Mouse (Mus musculus): ENCODE data around the gene Prdm5.

The Prdm5 gene

DNA sequence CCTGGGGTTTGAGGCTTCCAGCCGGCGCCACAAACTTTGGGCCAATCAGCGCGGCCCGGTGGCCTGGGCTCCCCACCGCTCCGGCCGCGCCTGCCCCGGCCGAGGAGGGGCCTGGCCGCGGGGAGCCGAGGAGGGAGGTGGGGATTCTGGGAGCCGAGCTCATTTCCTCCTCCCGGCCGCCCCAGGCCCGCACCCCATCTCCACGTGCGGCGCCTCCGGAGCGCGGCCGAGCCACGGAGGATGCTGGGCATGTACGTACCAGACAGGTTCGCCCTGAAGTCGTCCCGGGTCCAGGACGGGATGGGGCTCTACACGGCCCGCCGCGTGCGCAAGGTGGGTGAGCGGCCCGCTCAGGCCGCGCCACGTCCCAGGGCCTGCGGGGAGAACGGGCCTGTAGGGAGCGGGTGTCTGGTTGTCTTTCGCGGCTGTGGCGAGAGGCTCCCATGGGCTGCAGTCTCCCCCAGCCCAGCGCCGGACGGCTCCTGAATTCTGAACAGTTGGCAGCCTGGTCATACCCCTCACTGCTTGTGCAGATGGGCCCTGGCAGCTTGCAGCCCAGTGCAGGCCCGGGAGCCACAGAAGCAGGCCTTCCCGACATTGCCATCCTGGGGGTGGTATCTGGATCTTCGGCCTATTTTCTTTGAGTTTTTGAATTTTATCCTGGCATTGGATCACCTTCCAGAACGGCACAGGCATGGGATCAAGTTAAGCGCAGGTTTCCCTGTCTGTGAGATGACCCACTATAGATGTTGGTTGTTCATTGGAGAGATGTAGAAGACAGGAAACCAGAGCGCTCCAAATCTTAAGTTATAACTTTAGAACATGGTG is at the start of gene Prdm5:
Gene Prdm5 (plus strand): TSS at position 128 of the 828 bp plus-strand sequence.
- DNase-seq (ENCODE audit: low spot score) = no peak

DNA sequence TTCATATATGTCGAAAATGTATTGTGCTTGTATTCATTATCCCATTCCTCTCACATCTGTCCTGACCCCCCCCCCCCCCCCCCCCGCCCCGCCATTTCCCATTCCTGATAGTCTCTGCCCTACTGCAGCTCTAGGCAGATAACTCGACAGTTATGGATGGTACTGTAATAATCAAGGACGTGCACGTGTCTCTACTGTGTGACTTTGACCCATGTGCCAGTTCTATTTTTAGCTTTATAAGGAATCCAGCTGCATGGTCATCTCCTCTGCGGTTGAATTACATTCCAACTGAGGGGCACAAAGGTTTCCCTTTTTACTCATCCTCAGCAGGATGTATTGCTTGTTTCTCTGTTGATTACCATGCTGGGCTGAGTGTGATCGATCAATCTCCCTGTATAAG is 39.3 kb upstream of the Prdm5 start:
- no peak for DNase-seq (ENCODE audit: low spot score)

DNA sequence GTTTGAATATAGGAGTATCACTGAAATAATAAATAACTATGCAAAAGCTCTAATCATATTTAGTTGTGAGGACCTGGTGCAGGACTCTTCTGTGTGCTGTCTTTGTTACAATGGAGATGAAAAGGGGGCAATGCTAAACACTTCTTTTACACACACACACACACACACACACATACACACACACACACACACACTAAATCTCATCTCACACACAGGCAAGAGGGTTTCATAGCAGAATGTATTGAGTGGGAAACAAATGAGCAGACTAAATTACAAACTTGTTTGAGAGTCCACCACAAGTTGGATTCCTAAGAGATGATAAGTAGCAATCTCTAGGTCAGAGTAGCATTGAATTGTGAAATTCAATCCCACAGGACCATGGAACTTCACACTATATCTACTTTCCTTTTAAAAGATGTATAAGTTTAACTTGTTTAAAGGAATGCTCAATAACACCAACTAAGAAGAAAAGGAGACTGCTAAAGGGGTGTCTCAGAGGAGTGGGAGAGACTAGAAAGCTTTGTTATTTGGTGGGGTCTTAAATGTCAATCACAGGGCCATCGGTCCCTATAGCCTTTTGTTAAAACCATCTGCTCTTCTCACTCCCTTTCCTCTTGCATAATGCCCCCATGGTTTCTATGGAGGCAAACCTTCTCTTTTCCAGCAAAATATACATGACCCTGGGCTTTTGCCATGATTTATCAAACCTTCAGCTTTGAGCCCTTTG is 35.5 kb upstream of the Prdm5 start:
- no peak for DNase-seq (ENCODE audit: low spot score)

DNA sequence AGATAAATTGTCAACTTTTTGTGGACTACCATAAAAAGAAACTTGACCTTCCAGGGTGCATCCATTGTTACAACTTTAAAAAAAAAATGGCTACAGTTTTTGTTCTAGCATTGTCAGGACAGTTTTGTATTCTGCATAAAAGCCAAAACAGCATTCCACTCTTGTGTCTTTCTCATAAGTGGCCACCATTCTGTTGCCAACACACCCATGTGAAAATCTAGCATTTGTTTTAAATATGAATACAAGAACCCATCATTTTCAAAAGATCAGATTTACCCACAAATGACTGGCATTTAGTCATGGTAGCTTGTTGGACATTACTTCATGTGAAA is 35.0 kb upstream of the Prdm5 start:
- no peak for DNase-seq (ENCODE audit: low spot score)

DNA sequence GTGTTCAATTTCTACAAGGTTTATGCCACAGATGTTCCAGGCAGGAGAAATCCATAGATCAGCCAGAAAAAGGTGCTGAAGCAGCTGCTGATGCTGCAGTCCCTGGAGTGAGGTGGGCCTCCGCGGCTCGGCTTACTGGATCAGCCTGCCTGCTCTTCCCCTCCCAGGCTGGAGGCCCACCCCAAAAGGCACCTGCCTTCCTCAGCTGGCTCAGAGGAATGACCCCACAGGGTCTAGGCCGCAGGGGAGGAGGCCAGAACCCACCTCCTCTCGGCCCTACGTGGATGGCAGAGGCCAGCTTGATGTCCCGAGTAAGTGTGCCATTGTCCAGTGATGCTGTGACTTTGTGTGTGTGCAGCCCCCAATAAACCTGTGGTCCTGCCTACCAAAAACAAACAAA is 20.6 kb upstream of the Prdm5 start:
- DNase-seq (ENCODE audit: low spot score) = no peak

DNA sequence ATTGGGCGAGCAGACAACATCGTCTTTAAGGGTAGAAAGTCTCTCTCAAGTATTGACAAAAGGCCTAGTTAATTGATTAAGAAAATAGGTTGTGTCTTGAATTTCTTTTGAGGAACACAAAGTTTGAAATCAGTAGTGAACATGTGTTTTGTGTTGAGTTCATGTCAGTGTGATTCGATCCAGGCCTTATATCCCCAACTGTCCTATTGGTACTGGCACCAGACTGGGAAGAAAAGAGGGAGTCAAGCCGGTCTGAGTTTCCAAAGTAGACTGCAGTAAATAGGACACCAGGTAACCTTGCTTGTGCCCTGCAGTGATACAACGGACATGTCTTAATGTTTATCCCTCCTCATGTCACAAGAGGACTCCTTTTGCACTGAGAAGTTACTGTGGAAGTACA is 19.6 kb upstream of the Prdm5 start:
- no peak for DNase-seq (ENCODE audit: low spot score)

DNA sequence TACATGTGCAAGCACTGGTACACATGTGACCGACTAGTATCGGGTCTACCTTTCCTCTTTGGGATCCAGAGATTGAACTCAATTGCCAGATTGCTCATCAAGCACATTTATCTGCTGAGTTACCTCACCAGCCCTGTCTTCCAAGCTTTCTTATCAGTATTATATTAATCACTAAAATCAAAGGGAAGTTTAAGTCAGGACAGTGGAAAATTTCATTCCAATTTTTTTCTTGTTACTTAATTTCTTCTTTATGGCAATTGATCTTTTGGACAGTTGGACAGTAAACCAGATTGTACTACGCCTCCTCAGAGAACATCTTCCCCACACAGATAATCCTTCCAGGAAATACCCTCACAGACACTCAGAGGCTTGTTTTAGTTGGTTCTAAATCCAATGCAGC is 18.7 kb upstream of the Prdm5 start:
- no peak for DNase-seq (ENCODE audit: low spot score)

DNA sequence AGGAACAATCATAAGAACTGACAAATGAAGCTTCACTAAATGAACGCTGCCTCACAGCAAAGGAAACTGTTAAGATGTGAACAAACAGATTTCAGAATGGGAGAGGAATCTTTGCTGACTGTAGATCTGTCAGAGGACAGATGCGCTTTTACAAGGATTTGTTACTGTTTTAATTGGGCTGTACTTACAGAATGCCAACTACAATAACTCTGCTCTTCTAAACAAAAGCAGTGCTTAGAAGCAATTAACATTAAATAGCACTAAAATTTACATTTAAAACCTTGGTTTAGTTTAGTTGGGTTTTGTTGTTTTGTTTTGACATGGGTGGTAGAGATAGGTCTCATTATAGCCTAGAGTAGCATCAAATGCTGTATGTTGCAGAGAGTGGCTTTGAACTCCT is 14.3 kb upstream of the Prdm5 start:
- no peak for DNase-seq (ENCODE audit: low spot score)

DNA sequence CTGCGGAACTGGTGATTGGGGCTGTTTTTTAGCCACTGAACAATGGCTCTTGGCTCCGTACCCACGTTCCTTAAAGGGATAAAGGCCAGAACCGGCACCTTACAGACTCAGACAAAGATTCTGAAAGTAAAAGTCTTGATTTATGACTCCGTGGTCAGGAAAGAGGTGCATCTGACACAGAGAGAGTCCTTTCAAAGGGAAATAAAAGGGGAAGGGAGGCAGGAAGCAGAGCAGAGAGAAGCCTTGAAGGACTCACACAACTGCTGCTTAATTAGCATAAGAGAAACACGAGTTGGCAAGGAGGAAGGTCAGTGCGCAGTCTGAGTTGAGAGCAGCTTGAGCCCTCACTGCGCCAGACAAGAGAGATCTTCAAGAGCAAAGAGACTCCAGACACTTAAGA is 13.7 kb upstream of the Prdm5 start:
- DNase-seq (ENCODE audit: low spot score) = no peak

DNA sequence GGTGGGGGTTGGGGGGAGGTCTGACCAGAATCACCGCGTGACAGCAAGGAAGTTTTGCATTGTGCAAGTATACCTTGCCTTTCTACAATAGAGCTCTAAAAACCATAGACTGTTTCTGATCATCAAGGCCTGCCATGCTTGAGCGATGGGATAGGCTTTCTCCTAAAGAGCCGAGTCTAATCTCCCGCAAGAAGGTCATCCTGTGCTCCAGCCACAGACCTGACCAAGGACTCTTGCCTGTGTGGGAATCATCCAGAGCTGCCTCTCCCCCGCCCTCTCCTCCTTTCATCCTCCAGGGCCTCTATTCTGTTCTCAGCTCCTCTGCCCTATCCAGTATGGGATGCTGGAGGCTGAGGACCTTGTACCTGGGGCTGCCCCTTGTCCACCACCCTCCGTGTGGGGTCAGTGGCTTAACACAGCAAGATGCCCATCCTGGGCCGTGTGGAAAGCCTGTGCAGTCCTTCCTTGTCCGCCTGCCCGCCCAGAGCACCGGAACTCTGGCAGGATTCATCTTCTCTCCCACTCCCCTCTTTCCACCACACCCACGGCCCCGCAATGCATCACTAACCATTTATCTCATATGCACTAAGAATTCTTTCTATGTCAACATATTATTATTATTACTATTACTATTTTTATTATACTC is 12.9 kb upstream of the Prdm5 start:
- no peak for DNase-seq (ENCODE audit: low spot score)

DNA sequence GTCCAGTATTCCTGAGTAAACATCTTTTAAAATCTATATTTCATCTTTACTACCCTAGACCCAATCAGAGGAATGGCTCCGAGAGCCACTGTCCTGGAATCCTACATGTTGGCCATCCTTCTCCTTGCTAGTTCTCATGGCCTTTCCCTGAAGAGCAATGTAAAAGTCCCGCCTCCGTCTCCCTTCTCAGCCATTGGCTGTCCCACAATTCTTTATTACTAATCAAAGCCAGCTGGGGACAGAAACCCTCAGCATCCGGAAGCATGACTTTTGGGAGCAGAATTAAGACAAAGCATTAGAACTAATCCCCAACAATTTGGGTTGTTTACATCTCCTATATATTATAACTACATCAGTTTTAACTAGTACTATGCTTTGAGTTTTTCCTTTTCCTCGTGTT is 10.9 kb upstream of the Prdm5 start:
- DNase-seq (ENCODE audit: low spot score) = no peak

DNA sequence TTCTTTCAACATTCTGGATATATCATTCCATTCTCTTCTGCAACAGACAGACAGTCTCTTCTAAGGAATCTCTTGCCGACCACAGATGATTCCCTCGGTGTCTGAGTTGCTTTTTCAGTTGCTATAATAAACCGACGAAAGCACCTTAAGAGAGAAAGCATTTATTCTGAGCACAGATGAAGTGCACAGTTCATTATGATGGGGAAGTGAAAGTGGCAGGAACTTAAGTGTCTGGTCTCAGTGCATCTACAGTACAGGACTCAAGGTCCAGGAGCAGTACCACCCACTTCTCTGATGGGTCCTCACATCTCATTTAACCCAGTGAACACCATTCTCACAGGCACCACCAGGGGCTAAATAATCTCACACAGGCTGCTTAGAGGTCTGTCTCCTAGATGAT is 5.2 kb upstream of the Prdm5 start:
- DNase-seq (ENCODE audit: low spot score) = no peak

DNA sequence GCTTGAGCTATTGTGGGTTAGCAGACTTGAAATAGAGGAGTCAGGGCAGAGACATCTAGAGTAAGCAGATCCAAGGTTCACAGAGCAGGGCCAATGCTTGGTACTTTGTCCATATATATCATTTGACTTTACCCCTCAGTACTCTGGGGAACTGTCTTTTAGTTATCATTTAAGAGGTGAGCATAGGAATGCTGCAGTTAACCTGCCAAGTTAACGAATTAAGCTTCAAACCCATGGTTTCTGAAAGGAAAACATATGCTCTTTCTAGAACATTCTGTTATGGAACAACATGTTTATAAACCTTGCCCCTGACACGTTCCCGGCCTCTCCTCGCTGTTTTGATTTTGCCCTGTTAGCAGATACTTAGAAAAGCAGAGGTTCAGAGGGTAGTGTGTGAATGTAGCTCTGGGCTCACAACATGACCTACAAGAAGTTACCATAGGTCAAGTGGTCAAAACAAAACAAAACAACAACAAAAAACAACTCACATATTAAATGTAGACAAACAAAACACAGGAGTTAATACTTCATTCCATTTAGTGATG is 973 bp downstream of the Prdm5 start:
- no peak for DNase-seq (ENCODE audit: low spot score)

DNA sequence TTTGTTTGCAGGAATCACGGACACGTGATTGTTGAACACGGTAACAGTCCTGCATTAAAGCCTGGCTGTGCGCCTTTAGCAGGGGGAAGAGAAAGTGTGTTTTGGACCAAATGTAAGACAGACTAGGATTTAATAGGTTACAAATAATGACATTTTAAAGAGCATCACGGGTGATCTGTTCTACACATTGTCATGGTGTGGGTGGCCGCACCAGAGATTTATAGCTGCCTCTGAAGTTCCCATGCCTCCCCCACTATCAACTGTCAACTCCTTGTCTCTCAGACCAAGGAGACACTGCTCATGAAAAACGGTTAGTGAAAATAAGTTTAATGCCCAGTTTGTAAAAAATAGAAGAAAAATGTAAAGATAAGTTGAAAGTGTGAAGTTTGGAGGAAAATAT is 2.7 kb downstream of the Prdm5 start:
- DNase-seq (ENCODE audit: low spot score) = no peak

DNA sequence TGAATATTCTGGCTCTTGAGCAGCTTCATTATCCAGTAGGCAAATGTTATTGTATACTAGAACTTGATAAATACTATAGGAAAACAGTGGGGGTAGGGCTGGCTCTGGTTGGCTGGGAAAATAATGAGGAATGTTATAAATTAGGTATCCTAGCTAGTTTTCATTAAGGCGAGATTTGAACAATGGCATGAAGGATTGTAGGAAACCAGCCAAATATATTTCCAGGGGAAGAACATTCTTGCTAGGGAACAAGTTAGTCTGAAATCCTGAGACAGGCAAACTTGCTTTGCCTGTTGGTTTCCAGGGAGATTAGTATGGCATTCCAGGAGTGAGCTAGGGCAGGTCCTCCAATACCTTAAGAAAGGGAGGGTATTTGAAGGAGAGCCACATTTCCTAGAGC is 4.9 kb downstream of the Prdm5 start:
- no peak for DNase-seq (ENCODE audit: low spot score)

DNA sequence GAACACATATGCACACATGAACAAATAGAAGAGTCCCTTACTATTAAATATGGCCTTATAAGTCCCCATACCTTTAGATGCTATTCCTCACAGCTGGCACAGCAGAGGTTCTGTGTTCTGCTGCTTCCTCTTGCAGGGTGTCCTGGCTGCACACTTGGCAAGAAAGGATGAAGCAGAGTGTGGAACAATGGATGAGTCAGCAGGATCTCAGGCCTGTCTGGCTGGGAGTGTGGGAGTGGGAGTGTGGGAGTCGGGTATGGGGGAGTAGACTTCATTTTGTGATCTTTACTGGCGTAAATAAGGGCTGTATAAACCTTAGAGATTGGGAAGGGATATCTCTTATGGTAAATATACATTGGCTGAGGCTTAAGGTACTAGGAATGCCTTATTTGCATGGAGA is 14.1 kb downstream of the Prdm5 start:
- DNase-seq (ENCODE audit: low spot score) = no peak

DNA sequence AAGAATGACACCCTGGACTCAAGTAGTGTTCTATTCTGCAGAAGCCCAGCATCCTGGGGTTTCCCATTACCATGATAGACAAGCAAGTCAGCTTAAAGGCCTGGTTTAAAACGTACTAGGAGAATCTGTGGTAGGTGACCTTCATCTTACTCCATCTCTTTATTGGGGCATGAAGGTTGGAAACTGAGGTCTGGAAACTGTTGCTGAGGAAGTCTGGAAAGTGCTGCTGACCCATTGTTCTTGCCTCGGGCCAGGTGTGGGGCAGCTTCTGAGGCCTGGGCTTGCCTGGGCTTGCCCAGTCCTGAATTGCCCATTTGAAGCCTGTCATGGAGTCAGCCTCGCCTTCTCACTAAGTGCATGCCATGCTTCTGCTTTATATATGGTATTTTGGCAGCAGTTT is 17.8 kb downstream of the Prdm5 start:
- DNase-seq (ENCODE audit: low spot score) = no peak

DNA sequence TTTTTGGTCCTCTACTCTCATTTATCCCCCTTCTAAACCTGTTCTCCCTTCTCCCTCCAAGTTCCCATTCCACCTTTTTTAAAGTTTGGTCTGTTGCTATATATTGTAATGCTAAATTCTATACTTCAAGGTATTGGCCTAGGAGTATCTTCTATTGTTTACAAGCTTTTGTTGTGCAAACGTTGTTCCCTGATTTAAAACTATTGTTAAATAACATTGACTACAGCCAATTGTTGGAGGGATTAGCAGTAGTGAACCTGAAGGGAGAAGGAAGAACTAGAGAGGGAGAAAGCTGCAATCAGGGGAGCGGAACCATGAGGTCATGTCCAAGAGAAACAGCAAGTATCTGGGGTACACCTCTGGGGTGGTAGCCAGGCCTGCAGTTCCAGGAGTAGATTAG is 18.5 kb downstream of the Prdm5 start:
- no peak for DNase-seq (ENCODE audit: low spot score)

DNA sequence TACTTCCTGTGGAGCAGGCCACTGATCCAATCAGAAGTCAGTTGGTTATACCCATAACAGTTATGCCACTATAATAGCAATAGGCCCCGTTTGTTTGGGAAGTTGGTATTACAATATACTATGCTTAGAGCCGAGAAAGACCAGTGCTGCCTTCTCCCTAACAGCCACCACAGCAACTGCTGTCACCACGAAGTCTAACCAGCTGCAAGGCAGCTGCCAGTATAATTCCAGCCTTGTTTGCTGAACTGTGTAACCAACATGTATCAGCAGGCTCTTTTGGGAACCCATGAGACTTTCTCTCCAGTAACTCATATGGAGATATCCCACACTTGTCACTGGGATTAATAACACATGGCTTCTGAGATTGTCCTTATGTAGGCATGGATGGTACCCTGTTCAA is 19.6 kb downstream of the Prdm5 start:
- no peak for DNase-seq (ENCODE audit: low spot score)

DNA sequence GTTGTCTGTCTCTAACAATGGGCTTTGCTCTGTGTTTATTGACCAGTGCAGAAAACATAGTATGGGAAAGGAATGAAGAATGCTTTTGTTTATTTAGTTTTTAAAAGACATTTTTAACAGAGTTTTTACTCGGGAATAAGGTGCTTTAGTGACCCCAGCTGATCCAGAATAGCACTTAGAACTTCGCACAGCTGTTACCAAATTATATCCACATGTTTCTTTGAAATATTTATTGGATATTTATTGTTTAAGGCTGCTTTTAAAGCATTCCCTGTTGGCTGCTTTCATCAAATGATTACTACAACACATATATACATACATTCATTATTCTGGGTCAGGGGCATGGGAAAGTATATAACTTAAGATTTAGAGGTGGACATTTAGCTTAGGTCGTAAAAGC is 32.9 kb downstream of the Prdm5 start:
- no peak for DNase-seq (ENCODE audit: low spot score)

DNA sequence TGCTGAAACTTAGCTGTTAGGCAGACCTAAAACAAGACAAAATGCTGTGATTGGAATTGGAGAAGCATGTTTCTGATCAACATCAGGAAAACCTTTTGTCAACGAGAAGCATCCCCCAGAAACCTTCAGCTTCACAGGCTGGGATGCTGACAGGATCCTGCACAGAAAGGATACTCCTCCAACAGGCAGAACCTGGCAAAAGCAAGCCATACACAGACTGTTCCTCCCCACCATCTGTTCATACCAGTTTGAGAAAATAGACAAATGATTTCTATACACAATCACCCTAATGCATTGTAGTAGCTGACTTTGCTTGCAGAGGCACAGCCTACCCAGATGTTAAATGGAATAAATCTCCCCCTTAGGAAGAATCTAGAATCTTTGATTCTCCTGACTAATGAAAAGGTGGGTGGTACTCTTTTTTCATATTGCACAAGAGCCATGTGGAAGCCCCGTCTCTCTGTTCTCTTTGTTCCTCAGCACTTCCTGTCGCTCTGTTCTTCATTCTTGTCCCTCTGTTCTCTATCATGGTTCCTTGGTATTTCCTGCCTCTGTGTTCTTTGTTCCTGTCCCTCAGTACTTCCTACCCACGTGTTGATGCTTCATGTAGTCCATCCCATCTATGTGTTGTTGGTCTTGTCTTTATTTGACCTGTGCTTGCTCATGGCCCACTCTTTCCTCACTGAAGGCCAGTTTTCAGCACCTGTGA is 39.4 kb downstream of the Prdm5 start:
- DNase-seq (ENCODE audit: low spot score) = peak; percentile 64

DNA sequence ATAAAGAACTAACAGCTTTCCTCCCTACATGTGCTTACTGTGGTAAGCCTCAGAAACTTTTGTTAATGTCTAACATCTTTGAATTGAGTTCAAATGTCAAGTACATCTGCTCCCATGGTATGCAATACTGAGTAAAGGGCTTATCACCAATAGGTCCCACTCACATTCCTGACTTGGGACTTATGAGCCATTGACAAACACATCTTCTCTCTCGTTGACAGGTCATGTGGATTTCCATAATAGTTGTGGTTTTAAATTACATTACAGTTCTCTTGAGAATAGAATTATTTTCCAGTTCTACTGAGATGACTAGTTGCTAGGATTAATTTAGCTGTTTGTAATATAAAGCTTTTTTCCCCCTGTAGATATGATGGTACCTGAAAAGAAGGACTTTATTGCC is 49.9 kb downstream of the Prdm5 start:
- DNase-seq (ENCODE audit: low spot score) = no peak

DNA sequence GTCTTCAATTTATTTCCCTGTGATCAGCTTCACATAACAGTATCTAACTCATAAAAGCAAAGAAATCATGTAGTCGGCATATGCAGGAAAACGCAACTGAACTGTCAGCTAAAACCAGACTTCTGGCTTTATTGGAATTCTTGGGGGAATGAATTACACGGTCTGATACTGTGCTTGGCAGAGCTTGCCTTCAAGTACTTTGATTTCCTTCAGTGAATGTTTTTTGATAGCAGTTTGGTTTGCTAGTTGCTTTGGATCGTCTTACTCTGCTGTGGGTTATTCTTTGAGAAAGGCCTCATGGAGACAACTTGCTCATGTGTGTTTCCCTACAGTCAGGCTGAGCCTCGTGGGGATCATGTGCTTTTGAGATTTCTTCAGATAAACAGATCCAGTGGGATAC is 52.7 kb downstream of the Prdm5 start:
- DNase-seq (ENCODE audit: low spot score) = no peak
